Mouse (Mus musculus): Measurements from ENCODE around the gene Tril.
A peak's percentile ranks its signal among the peaks of the same experiment; 100 is the strongest.

Tril gene

GRCm38 (mm10) chr6:53806021-53806420 is 14.6 kb downstream of the Tril start:
- DNase-seq (ENCODE audit: low read depth), result no peak

GRCm38 (mm10) chr6:53804145-53804544 is 16.5 kb downstream of the Tril start:
- peak; percentile 43 for DNase-seq (ENCODE audit: low read depth)

- DNase-seq (ENCODE audit: low read depth), result no peak
Measured at GRCm38 (mm10) chr6:53803551-53803950, 17.1 kb downstream of the Tril start.

GRCm38 (mm10) chr6:53801893-53802286 is 18.7 kb downstream of the Tril start:
- DNase-seq (ENCODE audit: low read depth), result peak; percentile 75

- no peak for DNase-seq (ENCODE audit: low read depth)
Measured at GRCm38 (mm10) chr6:53801269-53801892, 19.2 kb downstream of the Tril start.

- no peak for DNase-seq (ENCODE audit: low read depth)
Measured at GRCm38 (mm10) chr6:53798865-53799264, 21.8 kb downstream of the Tril start.

- no peak for DNase-seq (ENCODE audit: low read depth)
Measured at GRCm38 (mm10) chr6:53796835-53797234, 23.8 kb downstream of the Tril start.

GRCm38 (mm10) chr6:53795788-53796187 is 24.8 kb downstream of the Tril start:
- peak; percentile 26 for DNase-seq (ENCODE audit: low read depth)

GRCm38 (mm10) chr6:53795078-53795477 is 25.6 kb downstream of the Tril start:
- DNase-seq (ENCODE audit: low read depth), result no peak

GRCm38 (mm10) chr6:53794323-53794971 is 26.2 kb downstream of the Tril start:
- DNase-seq (ENCODE audit: low read depth), result peak; percentile 74

GRCm38 (mm10) chr6:53782880-53783539 is 37.6 kb downstream of the Tril start:
- DNase-seq (ENCODE audit: low read depth), result peak; percentile 75

GRCm38 (mm10) chr6:53782273-53782672 is 38.4 kb downstream of the Tril start:
- no peak for DNase-seq (ENCODE audit: low read depth)

- DNase-seq (ENCODE audit: low read depth), result peak; percentile 85
Measured at GRCm38 (mm10) chr6:53781171-53781570, 39.5 kb downstream of the Tril start.

GRCm38 (mm10) chr6:53780008-53780407 is 40.6 kb downstream of the Tril start:
- DNase-seq (ENCODE audit: low read depth), result no peak

GRCm38 (mm10) chr6:53779526-53779925 is 41.1 kb downstream of the Tril start:
- no peak for DNase-seq (ENCODE audit: low read depth)

- no peak for DNase-seq (ENCODE audit: low read depth)
Measured at GRCm38 (mm10) chr6:53778424-53778955, 42.1 kb downstream of the Tril start.

GRCm38 (mm10) chr6:53768275-53768674 is 52.4 kb downstream of the Tril start:
- DNase-seq (ENCODE audit: low read depth), result no peak

GRCm38 (mm10) chr6:53766243-53766915 is 54.3 kb downstream of the Tril start:
- DNase-seq (ENCODE audit: low read depth), result no peak

GRCm38 (mm10) chr6:53765731-53766130 is 54.9 kb downstream of the Tril start:
- DNase-seq (ENCODE audit: low read depth), result no peak
